Mouse (Mus musculus): ENCODE data around the gene Agpat4.
A peak's percentile ranks its signal among the peaks of the same experiment; 100 is the strongest.

Agpat4 gene

GRCm38 (mm10) chr17:12228471-12228870, 110.0 kb downstream of the Agpat4 start:
- DNase-seq (ENCODE audit: low read depth, low spot score), result no peak

- no peak for DNase-seq (ENCODE audit: low read depth, low spot score)
These were observed 111.3 kb downstream of the Agpat4 start for GRCm38 (mm10) chr17:12229756-12230155.

GRCm38 (mm10) chr17:12230167-12230566, 111.7 kb downstream of the Agpat4 start:
- peak; percentile 64 for DNase-seq (ENCODE audit: low read depth, low spot score)

- no peak for DNase-seq (ENCODE audit: low read depth, low spot score)
These were observed 112.6 kb downstream of the Agpat4 start for GRCm38 (mm10) chr17:12231087-12231486.

- DNase-seq (ENCODE audit: low read depth, low spot score), result no peak
These were observed 114.2 kb downstream of the Agpat4 start for GRCm38 (mm10) chr17:12232724-12233123.

GRCm38 (mm10) chr17:12240701-12241100, 122.2 kb downstream of the Agpat4 start:
- no peak for DNase-seq (ENCODE audit: low read depth, low spot score)

GRCm38 (mm10) chr17:12249783-12250504, 131.4 kb downstream of the Agpat4 start:
- DNase-seq (ENCODE audit: low read depth, low spot score), result no peak

GRCm38 (mm10) chr17:12250581-12250980, 132.1 kb downstream of the Agpat4 start:
- DNase-seq (ENCODE audit: low read depth, low spot score), result no peak

- no peak for DNase-seq (ENCODE audit: low read depth, low spot score)
These were observed 137.6 kb downstream of the Agpat4 start for GRCm38 (mm10) chr17:12256142-12256541.

GRCm38 (mm10) chr17:12258517-12258916, 140.0 kb downstream of the Agpat4 start:
- DNase-seq (ENCODE audit: low read depth, low spot score), result no peak

GRCm38 (mm10) chr17:12259957-12260356, 141.5 kb downstream of the Agpat4 start:
- no peak for DNase-seq (ENCODE audit: low read depth, low spot score)

GRCm38 (mm10) chr17:12261376-12261775, 142.9 kb downstream of the Agpat4 start:
- no peak for DNase-seq (ENCODE audit: low read depth, low spot score)

- DNase-seq (ENCODE audit: low read depth, low spot score), result no peak
These were observed 143.4 kb downstream of the Agpat4 start for GRCm38 (mm10) chr17:12261887-12262286.

- DNase-seq (ENCODE audit: low read depth, low spot score), result no peak
These were observed 144.3 kb downstream of the Agpat4 start for GRCm38 (mm10) chr17:12262851-12263250.

- no peak for DNase-seq (ENCODE audit: low read depth, low spot score)
These were observed 145.3 kb downstream of the Agpat4 start for GRCm38 (mm10) chr17:12263787-12264186.

GRCm38 (mm10) chr17:12264293-12264692, 145.8 kb downstream of the Agpat4 start:
- DNase-seq (ENCODE audit: low read depth, low spot score), result no peak

- DNase-seq (ENCODE audit: low read depth, low spot score), result peak; percentile 26
These were observed 147.7 kb downstream of the Agpat4 start for GRCm38 (mm10) chr17:12265969-12266925.

- DNase-seq (ENCODE audit: low read depth, low spot score), result no peak
These were observed 149.6 kb downstream of the Agpat4 start for GRCm38 (mm10) chr17:12268091-12268490.

GRCm38 (mm10) chr17:12268538-12268937, 150.0 kb downstream of the Agpat4 start:
- no peak for DNase-seq (ENCODE audit: low read depth, low spot score)

All from brain, embryonic 18.5 days (tissue).